Mouse (Mus musculus) right cerebral cortex, postnatal 10 days (tissue): ENCODE data around the gene Steap2.
A peak's percentile ranks its signal among the peaks of the same experiment; 100 is the strongest.

Experiments used
- DNase-seq, 2 experiments: peaks; one replicate each; pipeline ENCODE4 v3.0.0; 2021; ENCODE audit warnings: low spot score in 2 of 2

Steap2 gene

DNA sequence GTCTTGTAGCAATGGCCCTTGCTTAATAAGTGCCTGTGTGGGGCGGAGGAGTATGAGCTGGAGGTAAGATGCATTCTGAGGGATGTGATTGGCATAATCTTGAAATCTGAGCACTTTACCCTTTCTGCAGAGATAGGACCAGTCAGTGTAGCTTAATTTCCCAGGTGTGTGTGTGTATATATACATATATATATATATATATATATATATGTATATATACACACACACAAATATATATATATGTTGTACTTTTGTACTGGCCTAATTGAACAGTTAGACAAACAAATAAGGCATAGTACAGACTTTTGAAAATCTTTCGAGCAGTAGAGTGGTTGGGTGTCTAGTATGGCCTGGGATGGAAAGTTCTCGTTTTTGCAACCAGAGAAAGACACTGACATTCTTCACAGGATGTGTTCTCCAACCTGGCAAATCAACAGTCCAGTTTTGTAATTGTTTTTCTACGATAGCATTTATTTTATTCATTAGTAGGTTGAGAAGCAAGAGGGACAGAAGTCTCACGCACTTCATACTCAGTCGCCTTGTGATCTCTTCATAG, 29.9 kb downstream of the Steap2 start:
- no peak for DNase-seq

- DNase-seq = peak; percentile 94
Measured at GRCm38 (mm10) chr5:5663655-5664370, 30.6 kb downstream of the Steap2 start, which contains the start of gene Cfap69. TSS of gene Cfap69 (minus strand) at chr5:5664239.

- DNase-seq = no peak
Measured at GRCm38 (mm10) chr5:5663057-5663456, 31.3 kb downstream of the Steap2 start.

- DNase-seq = no peak
Measured at GRCm38 (mm10) chr5:5658680-5659079, 35.7 kb downstream of the Steap2 start.

DNA sequence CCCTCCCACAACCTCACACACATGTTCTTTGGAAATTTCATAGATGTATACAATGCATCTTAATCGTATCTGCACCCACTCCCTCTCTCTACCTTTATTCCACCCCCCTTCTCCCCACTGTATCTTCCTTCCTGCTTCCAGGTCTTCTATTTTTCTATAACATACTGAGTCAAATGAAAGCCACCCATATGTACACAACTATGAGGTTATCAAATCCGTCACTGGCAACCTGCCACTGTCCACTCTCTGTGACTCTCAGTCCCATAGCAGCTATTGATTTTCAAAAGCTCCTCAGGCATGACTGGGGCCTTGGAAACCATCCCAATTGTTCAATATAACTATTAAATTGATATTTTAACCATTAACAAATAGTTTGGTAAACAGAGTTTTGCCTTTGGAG, 36.4 kb downstream of the Steap2 start:
- DNase-seq = no peak

- DNase-seq = peak; percentile 63 to 66
Measured at GRCm38 (mm10) chr5:5648817-5649569, 45.4 kb downstream of the Steap2 start.

DNA sequence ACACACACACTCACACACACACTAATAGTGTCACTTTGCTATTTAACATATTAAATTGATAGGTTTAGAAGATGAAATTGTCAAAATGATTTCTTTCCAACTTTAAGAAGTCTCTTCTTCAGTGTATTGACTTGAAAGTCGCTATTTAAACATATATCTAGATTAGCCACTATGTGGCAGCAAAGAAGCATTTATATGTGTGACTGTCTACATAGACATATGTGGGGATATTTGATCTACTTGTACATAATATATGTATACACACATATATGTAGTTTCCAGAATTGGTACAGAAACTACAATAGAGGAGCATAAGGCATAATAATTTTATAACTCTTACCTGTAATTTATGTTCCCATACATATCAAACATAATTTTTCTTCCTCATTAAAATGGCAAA, 48.2 kb downstream of the Steap2 start:
- DNase-seq = no peak

DNA sequence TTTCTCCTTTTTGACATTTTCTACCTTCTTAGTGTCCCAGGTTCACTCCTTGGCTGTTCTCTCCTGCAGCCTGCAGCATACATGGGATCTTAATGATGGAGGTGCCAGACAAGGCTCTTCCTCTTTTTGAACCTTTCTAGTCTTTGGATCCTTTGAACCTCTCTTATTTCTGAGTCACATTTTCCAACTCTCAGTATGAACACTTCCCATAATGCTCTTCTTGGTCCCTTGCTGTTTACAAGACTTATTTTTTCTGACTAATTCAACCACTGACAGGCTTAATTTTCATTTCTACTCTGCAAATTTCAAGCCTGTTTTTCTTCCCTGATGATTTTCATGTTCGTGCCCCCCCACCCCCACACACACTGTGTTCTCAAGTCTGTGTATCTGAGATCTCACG, 55.9 kb downstream of the Steap2 start:
- DNase-seq = no peak

DNA sequence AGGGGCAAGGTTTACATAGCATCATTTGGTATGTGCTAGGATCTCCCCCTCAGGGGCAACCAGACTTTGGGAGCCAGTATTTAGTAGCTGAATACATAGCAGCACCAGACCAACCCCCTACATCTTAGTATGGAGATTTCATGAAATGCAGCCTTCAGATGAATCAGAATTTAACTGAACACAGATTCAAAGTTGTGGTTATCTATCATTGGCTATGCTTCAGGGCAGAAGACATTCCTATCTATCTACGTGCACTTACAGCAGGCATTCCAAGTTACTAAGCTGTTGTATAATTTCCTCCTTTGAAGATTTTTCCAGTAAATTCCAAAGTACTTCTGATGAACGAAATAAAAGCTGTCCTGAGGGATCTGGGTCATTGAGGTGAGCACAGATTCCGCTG, 68.9 kb downstream of the Steap2 start:
- DNase-seq = no peak

DNA sequence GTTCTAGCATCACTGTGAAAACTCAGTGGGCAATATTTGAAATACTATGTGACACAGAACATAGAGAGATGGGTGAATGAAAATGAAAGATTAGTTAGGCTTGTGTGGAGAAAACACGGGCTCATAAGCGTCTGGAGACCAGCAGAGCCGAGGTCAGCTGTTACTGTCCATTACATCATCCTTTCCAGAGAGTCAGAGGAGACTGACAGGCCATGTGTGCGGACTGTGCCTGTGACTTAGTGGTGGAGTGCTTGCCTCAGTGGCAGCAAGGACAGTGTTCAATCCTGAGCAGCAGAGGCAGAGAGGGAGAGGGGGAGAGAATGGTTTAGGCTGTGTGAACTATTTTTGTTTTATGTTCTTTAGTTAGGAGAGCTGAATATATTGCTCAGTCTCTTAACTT, 76.0 kb downstream of the Steap2 start:
- DNase-seq = no peak
